Mouse (Mus musculus): ENCODE data around the gene Rbks.

GRCm38 (mm10) chr5:31606151-31606550 is 91.3 kb downstream of the Rbks start:
- TF ChIP-seq POLR2A (IDR thresholded peaks at IDR 0.05; ENCODE audit: borderline replicate concordance, control insufficient read depth, low read depth, low read length) (no peak), CTCF (IDR thresholded peaks at IDR 0.05; ENCODE audit: control insufficient read depth, insufficient read depth, low read length) (no peak)
